Mouse (Mus musculus): ENCODE measurements around the gene Zfp771. TPM values are rescaled to one million over a fixed set of nuclear protein-coding genes. Genes with fewer than 3 reads are reported as not detected.

The Zfp771 gene
- total RNA-seq (2021): 25.9 and 28.1 TPM in 2 replicates
- long read RNA-seq, experiment 1, transcript Zfp771-201 (3 exons, 1,484 nt): major isoform, 50 of 70 reads
- long read RNA-seq, experiment 1, partial matches to known transcripts: 4 of 70 reads
- long read RNA-seq, experiment 1, other reads (novel, unspliced or antisense): 16 of 70 reads
- long read RNA-seq, experiment 2, transcript Zfp771-201 (3 exons, 1,484 nt): major isoform, 38 of 48 reads
- long read RNA-seq, experiment 2, partial matches to known transcripts: 4 of 48 reads
- long read RNA-seq, experiment 2, other reads (novel, unspliced or antisense): 6 of 48 reads

GRCm38 (mm10) chr7:127243870-127244657 is at the start of gene Zfp771:
Zfp771 (plus strand) TSS chr7:127244274.
- peak; percentile 99 for DNase-seq

GRCm38 (mm10) chr7:127194633-127195029 is 49.4 kb upstream of the Zfp771 start:
- DNase-seq: no peak

GRCm38 (mm10) chr7:127195544-127196295 is 48.4 kb upstream of the Zfp771 start, which contains the start of gene Cd2bp2:
Cd2bp2 (minus strand) TSS chr7:127196050.
- DNase-seq: peak; percentile 97

- DNase-seq: no peak
These were observed 47.6 kb upstream of the Zfp771 start for GRCm38 (mm10) chr7:127196484-127196883.

- DNase-seq: no peak
These were observed 37.5 kb upstream of the Zfp771 start for GRCm38 (mm10) chr7:127206606-127207005.

GRCm38 (mm10) chr7:127207374-127208294 is 36.4 kb upstream of the Zfp771 start:
- peak; percentile 66 for DNase-seq

- no peak for DNase-seq
These were observed 35.9 kb upstream of the Zfp771 start, which contains the start of gene Tbc1d10b for GRCm38 (mm10) chr7:127208295-127208552. Tbc1d10b (minus strand) TSS chr7:127208468.

- peak; percentile 96 for DNase-seq
These were observed 35.3 kb upstream of the Zfp771 start, which contains the start of gene Mylpf for GRCm38 (mm10) chr7:127208553-127209438. Mylpf (plus strand) TSS chr7:127208890.

GRCm38 (mm10) chr7:127209851-127210250 is 34.2 kb upstream of the Zfp771 start:
- DNase-seq: no peak

GRCm38 (mm10) chr7:127210266-127210665 is 33.8 kb upstream of the Zfp771 start:
- DNase-seq: no peak

GRCm38 (mm10) chr7:127211014-127211745 is 32.9 kb upstream of the Zfp771 start:
- DNase-seq: no peak

GRCm38 (mm10) chr7:127212432-127213250 is 31.4 kb upstream of the Zfp771 start:
- no peak for DNase-seq

GRCm38 (mm10) chr7:127213485-127213884 is 30.6 kb upstream of the Zfp771 start:
- DNase-seq: peak; percentile 72

GRCm38 (mm10) chr7:127213930-127214329 is 30.1 kb upstream of the Zfp771 start:
- DNase-seq: no peak

- DNase-seq: no peak
These were observed 29.6 kb upstream of the Zfp771 start for GRCm38 (mm10) chr7:127214521-127214920.

- peak; percentile 79 for DNase-seq
These were observed 28.8 kb upstream of the Zfp771 start for GRCm38 (mm10) chr7:127214981-127215871.

- no peak for DNase-seq
These were observed 27.8 kb upstream of the Zfp771 start for GRCm38 (mm10) chr7:127216307-127216706.

GRCm38 (mm10) chr7:127217475-127217874 is 26.6 kb upstream of the Zfp771 start:
- no peak for DNase-seq
